Mouse (Mus musculus): ENCODE results near the gene Arfgef3. TPM values are rescaled to one million over a fixed set of nuclear protein-coding genes. Genes with fewer than 3 reads are reported as not detected.

Gene Arfgef3
- total and polyA plus RNA-seq, 3 experiments: not detected

DNA sequence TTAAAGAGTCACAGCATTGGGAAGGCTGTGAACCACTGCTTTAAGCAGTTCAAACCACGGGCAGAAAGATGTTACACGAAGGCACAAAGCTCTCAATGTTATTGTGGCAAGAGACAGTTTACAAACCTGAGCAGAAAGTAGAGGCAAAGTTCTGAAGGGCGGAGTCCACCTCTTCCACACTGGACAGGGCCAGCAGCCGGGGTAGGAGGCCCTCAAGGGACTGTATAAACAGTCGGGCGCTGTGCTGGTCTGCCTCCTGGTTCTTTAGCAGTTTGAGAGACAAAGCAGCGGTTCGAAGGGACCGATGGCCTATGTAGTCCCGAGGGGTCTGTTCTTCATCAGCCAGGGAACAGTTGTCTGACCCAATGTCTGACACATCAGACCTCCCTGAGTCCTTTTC lies 97.7 kb downstream of the Arfgef3 start:
- H3K4me3 ChIP-seq (ENCODE audit: control insufficient read depth in 1 of 2, insufficient read depth in 1 of 2, low read depth in 2 of 2, low read length in 2 of 2): no peak overlapping the region

DNA sequence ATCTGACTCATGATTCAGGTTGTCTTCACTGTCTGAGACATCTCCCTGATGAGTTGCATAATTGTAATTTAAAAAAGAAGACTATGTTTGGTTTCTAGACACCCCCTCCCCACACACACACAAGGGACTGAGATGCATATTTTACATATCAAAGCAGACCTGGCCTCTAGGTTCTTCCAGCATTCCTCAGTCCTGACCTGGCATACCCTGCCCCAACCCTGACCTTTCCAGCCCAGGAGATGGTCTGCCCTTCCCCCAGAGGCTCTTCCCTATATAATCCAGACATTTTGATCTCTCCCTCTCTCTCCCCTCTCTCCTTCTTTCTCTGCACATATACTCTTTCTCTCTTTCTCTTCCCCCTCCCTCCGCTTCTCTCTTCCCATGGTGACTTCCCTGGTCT lies 99.4 kb downstream of the Arfgef3 start:
- TF ChIP-seq MEF2A (IDR thresholded peaks at IDR 0.05; ENCODE audit: extremely low read depth, insufficient replicate concordance, low read depth, low read length, poor library complexity, severe bottlenecking) (no peak), USF1 (IDR thresholded peaks at IDR 0.05; ENCODE audit: low read depth, low read length) (no peak), CHD1 (IDR thresholded peaks at IDR 0.05; ENCODE audit: low read depth, low read length) (no peak), MAX (IDR thresholded peaks at IDR 0.05; ENCODE audit: low read length) (no peak), SMC3 (IDR thresholded peaks at IDR 0.05; ENCODE audit: low read depth, low read length) (no peak), BHLHE40 (IDR thresholded peaks at IDR 0.05; ENCODE audit: borderline replicate concordance, low read depth, low read length) (no peak), RAD21 (IDR thresholded peaks at IDR 0.05; ENCODE audit: low read depth, low read length) (no peak), ZMIZ1 (IDR thresholded peaks at IDR 0.05; ENCODE audit: low read depth, low read length) (no peak), USF2 (IDR thresholded peaks at IDR 0.05; ENCODE audit: borderline replicate concordance in 1 of 2, insufficient read depth in 1 of 2, low read depth in 1 of 2, low read length in 2 of 2) (no peak), POLR2AphosphoS5 (IDR thresholded peaks at IDR 0.05; ENCODE audit: borderline replicate concordance, low read depth, low read length) (no peak), SIN3A (IDR thresholded peaks at IDR 0.05; ENCODE audit: low read length) (no peak), MAFK (IDR thresholded peaks at IDR 0.05; ENCODE audit: borderline replicate concordance, low read depth, low read length) (no peak), NRF1 (IDR thresholded peaks at IDR 0.05; ENCODE audit: insufficient read depth, low read depth, low read length, poor library complexity, severe bottlenecking) (no peak), MYC (IDR thresholded peaks at IDR 0.05; ENCODE audit: low read depth, low read length) (no peak)
- Histone ChIP-seq H3K4me3 (ENCODE audit: control insufficient read depth in 1 of 2, insufficient read depth in 1 of 2, low read depth in 2 of 2, low read length in 2 of 2) (no peak overlapping the region), H3K4me1 (ENCODE audit: control insufficient read depth in 1 of 2, insufficient read depth in 2 of 2, low read length in 2 of 2) (no peaks in the 10 kb centered on the region), H3K9me3 (replicated peaks; ENCODE audit: insufficient read depth, low read length) (no peaks in the 10 kb centered on the region), H3K9ac (ENCODE audit: control insufficient read depth, low read depth, low read length, poor library complexity, severe bottlenecking) (no peak overlapping the region), H3K79me2 (ENCODE audit: control insufficient read depth, insufficient read depth, low read length, poor library complexity) (no peaks in the 10 kb centered on the region), H3K27me3 (ENCODE audit: control insufficient read depth in 1 of 2, insufficient read depth in 2 of 2, low read length in 2 of 2) (no peaks in the 10 kb centered on the region), H3K27ac (ENCODE audit: control insufficient read depth, low read depth, low read length) (no peak overlapping the region), H3K36me3 (ENCODE audit: control insufficient read depth in 1 of 2, insufficient read depth in 2 of 2, low read length in 2 of 2) (no peaks in the 10 kb centered on the region)
- DNase-seq (ENCODE audit: low read depth, low spot score): no peak

More for the DNA sequence above, 97.7 kb downstream of the Arfgef3 start:
- H3K79me2 ChIP-seq (ENCODE audit: control insufficient read depth, insufficient read depth, low read length, poor library complexity): no peaks in the 10 kb centered on the region
- no peak for DNase-seq (ENCODE audit: low read depth, low spot score)
- no peaks in the 10 kb centered on the region for H3K4me1 ChIP-seq (ENCODE audit: control insufficient read depth in 1 of 2, insufficient read depth in 2 of 2, low read length in 2 of 2)
- TF ChIP-seq BHLHE40 (IDR thresholded peaks at IDR 0.05; ENCODE audit: borderline replicate concordance, low read depth, low read length) (no peak), POLR2A (IDR thresholded peaks at IDR 0.05; ENCODE audit: control insufficient read depth in 1 of 2, insufficient read depth in 1 of 2, low read depth in 1 of 2, low read length in 2 of 2, poor library complexity in 1 of 2) (no peak), USF1 (IDR thresholded peaks at IDR 0.05; ENCODE audit: low read depth, low read length) (no peak), GATA1 (IDR thresholded peaks at IDR 0.05; ENCODE audit: low read depth, low read length) (no peak), TBP (IDR thresholded peaks at IDR 0.05; ENCODE audit: low read depth, low read length) (no peak), MYC (IDR thresholded peaks at IDR 0.05; ENCODE audit: low read depth, low read length) (no peak)
- no peaks in the 10 kb centered on the region for H3K36me3 ChIP-seq (ENCODE audit: control insufficient read depth in 1 of 2, insufficient read depth in 2 of 2, low read length in 2 of 2)
- H3K27me3 ChIP-seq (ENCODE audit: control insufficient read depth in 1 of 2, insufficient read depth in 2 of 2, low read length in 2 of 2): no peaks in the 10 kb centered on the region
- H3K27ac ChIP-seq (ENCODE audit: control insufficient read depth, low read depth, low read length): no peak overlapping the region
- no peaks in the 10 kb centered on the region for H3K9me3 ChIP-seq (replicated peaks; ENCODE audit: insufficient read depth, low read length)
- no peak overlapping the region for H3K9ac ChIP-seq (ENCODE audit: control insufficient read depth, low read depth, low read length, poor library complexity, severe bottlenecking)

All from MEL (cell line).